Mouse (Mus musculus) olfactory bulb, adult 2 months (tissue): ENCODE results near the gene Wdcp.

Experiments
- CTCF ChIP-seq: fragments of 200-500 bp; IDR thresholded peaks from 2 replicates; pipeline ENCODE4 v1.5.1; 2012; ENCODE audit warnings: low read depth, mild to moderate bottlenecking, low read length, moderate library complexity; ENCODE audit not compliant: insufficient read depth
- POLR2A ChIP-seq: fragments of 200-500 bp; IDR thresholded peaks from 2 replicates; pipeline ENCODE4 v1.6.1; 2012; ENCODE audit warnings: mild to moderate bottlenecking, low read depth, low read length, moderate library complexity; ENCODE audit not compliant: insufficient read depth

- no peak for TF ChIP-seq CTCF
- TF ChIP-seq POLR2A = no peak
Measured at GRCm38 (mm10) chr12:4811705-4812104, 31.4 kb upstream of the Wdcp start.
